Mouse (Mus musculus): ENCODE results near the gene Wdr34. TPM values are rescaled to one million over a fixed set of nuclear protein-coding genes. Genes with fewer than 3 reads are reported as not detected.

The Wdr34 gene
- 10 to 100 TPM; 37.3 to 37.4 TPM for total RNA-seq (2021)
- long read RNA-seq, experiment 1, transcript Wdr34-201 (9 exons, 1,814 nt), result major isoform, 32 of 46 reads
- long read RNA-seq, experiment 1, partial matches to known transcripts, result 3 of 46 reads
- long read RNA-seq, experiment 1, other reads (novel, unspliced or antisense), result 11 of 46 reads
- long read RNA-seq, experiment 2, transcript Wdr34-201 (9 exons, 1,814 nt), result major isoform, 44 of 53 reads
- long read RNA-seq, experiment 2, partial matches to known transcripts, result 0 of 53 reads
- long read RNA-seq, experiment 2, other reads (novel, unspliced or antisense), result 9 of 53 reads

DNA sequence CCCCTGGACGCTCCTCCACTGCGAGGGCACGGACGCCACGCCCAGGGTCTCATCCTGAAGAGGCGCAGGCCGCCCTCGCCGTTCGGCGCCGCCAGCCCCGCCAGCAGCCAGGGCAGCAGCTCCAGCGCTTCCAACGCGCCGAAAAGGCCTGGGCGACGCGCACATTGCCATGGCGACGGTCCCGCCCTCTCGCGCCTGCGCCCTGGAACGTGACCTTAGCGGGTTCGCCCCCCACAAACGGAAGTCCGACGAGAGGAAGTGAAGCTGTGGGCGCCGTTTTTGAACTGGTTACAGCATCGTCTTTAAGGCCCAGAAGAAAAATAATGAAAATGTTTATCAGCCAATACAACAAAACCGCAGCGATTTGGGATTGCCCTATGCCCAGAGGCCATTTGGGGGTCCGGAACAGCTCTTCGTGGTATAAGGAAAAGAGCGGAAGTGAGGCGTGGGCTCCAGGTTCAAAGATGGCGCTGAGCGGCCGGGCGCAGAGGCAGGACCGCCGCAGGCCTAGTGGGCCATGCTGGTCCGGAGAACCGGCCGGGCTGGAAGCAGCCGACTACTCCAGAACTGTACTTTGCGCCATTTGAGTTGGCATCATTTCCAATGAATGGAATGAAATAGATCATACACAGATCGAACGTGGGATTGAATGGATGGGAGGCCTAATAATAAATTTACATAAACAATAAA lies at the start of gene Wdr34:
TSS of gene Wdr34 (minus strand) at position 183 of the 690 bp plus-strand sequence.
- peak within 1 kb of the TSS; percentile 77 for H3K4me3 ChIP-seq
- peak; percentile 96 to 99 for DNase-seq (ENCODE audit: low spot score in 2 of 2)
- TF ChIP-seq CTCF (conservative IDR thresholded peaks at IDR 0.05), result no peak
- peak within 1 kb of the TSS; percentile 100 for H3K27ac ChIP-seq

DNA sequence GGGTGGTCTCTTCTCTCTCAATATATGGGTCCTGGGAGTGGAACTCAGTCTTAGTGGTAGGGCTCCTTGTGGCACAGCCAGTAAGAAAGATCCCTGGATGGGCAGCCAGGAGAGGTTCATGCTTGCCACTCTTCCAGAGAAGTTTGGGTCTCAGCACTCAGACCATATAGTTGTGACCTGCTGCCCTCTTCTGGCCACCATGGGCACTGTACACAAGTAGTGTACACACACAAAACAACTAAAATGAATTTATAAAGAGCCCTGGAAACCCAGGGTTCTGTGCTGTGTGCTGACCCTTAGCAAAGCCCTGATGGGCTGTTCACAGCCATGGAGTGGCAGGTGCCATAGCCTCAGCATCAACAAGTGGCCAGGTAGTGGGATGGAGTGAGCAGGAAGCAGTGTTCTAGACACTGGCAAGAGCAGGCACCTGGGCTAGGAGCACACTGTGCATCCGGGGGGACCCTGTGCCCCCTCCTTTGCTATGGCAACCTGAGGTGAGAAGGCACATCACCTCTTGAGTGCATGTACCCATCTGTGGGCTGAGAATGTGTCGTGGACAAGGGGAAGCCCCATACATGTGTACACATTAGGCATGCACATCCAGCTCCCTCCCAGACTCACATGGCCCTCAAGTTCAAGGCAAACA lies 47.3 kb upstream of the Wdr34 start:
- Histone ChIP-seq H3K27ac (no peak overlapping the region), H3K4me3 (no peak overlapping the region)
- TF ChIP-seq CTCF (conservative IDR thresholded peaks at IDR 0.05), result peak; percentile 77
- no peak for DNase-seq (ENCODE audit: low spot score in 2 of 2)

DNA sequence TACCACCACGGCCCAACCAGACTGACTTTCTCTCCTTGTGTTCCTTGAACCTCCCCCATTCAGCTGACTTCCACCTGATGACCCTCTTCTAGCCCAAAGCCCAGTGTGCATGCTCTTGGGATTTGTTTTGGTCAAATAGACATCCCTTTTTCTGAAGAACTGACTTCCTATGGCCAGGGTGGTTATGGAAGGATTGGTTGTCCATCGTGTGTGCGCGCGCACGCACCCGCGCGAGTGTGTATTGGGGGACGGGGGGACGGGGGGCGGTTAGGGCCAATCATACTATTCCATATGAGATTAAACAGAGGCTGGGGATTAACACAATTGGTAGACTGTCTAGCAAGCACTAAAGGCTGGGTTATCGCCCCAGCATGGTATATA lies 45.5 kb upstream of the Wdr34 start:
- TF ChIP-seq CTCF (conservative IDR thresholded peaks at IDR 0.05), result no peak
- Histone ChIP-seq H3K4me3 (peak overlapping the region; percentile 84), H3K27ac (peak overlapping the region; percentile 86)
- no peak for DNase-seq (ENCODE audit: low spot score in 2 of 2)

DNA sequence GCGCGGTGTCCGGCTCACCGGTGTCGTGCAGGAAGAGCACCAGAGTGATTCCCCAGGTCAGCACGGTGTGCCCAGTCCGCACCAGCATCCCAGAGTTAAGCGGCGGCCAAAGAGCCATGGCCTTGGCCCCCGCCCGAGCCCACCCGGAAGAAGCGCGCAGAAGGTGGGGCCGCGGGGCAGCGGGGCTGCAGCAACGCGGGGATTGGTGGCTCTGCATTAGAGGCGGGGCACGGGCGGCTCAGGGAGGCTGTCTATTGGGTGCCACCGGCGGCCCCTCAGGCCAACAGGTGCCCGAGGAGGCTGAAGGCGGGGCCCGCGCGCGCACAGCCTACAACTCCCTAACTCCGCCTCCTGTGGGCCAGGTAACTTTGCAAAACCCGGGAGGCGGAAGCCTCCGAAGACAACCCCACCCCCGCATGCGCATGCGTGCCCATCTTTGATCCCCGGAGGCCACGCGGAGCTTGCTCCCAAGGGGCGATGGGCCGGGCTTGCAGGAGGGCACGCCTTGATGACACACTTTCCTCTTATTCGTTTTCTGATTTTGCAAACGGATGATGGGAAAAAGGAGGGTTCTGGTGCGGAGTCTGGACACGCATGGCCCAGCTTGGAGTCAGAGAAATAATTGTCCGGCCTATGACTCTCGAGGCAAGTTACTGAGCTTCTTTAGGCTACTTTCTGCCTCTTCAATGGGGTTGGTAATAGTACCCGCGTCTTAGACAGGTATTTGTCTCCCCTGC lies 45.0 kb upstream of the Wdr34 start, which contains the start of gene Zdhhc12:
TSS of gene Zdhhc12 (minus strand) at position 178 of the 737 bp plus-strand sequence.
- peak; percentile 89 to 95 for DNase-seq (ENCODE audit: low spot score in 2 of 2)
- no peak; the same call in 1 of the 2 replicates for TF ChIP-seq CTCF (conservative IDR thresholded peaks at IDR 0.05)
- H3K4me3 ChIP-seq, result peak within 1 kb of the TSS; percentile 84
- peak within 1 kb of the TSS; percentile 86 for H3K27ac ChIP-seq

DNA sequence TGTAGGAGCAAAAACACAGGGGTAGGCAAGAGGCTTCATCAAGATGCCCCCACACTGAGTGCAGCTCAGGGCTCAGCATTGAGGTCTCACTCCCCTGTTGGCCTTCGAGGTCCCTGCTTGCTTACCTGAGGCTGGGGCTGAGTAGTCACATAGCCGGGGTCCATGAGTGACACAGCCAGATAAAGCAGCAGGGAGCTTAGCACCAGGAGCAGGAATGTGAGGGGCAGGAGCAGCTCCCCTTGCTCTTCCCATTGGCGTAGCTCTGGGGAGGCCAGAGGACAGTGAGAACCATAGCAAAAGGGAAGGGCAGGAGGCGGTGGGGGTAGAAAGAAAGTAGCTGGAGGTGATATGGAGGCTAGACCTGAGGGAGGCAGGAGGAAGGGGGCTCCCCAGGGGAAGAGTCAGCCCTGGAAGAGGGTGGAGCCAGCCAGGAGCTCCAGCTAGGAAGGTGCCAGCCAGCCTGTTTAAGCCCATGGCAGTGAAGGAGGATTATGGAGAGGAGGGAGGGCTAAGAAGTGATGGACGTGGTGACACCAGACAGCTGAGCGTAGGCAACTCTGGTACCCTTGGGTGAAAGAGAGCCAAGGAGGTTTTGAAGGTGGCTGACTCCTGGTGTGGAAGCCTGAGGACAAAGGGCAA lies 43.7 kb upstream of the Wdr34 start:
- TF ChIP-seq CTCF (conservative IDR thresholded peaks at IDR 0.05), result no peak
- DNase-seq (ENCODE audit: low spot score in 2 of 2), result no peak
- H3K27ac ChIP-seq, result no peak overlapping the region
- H3K4me3 ChIP-seq, result no peak overlapping the region; the same call in 1 of the 2 replicates

DNA sequence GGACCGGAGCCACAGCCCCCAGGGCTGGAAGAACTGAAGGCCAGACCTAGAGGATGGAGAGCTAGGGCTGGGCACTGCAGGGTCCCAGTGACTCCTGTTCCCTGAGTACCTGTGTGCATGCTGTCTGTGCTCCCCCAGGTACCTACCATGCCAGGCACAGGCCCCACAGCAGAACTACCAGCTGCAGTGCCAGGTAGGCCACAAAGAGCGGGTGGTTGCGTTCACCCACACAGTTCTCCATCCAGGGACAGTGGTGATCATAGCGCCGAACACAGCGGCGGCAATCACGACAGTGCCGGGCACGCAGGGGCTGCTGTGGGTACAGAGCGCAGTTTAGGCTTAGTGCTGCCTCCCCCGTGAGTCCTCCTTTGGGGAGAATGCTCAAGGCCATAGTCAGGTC lies 42.8 kb upstream of the Wdr34 start:
- TF ChIP-seq CTCF (conservative IDR thresholded peaks at IDR 0.05), result no peak
- no peak overlapping the region for H3K27ac ChIP-seq
- no peak overlapping the region for H3K4me3 ChIP-seq
- no peak for DNase-seq (ENCODE audit: low spot score in 2 of 2)

DNA sequence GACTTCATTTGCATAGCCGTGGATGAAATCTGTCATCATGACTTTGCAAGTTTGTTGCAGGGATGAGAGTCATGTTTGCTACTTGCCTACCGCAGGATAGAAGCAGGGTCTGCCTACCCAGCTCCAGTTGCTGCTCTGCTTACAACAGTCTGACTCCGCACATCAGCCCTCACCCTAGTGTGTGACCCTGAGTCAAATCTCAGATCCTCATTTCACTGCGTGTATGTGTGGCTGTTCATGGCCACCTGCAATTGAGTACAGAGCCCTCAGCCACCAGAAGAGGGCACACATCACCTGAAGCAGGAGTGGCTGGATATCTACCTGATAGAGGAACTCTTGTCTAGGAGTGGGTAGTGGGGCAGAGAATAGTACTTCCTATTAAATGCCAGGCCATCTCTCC lies 38.6 kb upstream of the Wdr34 start:
- no peak overlapping the region for H3K4me3 ChIP-seq
- DNase-seq (ENCODE audit: low spot score in 2 of 2), result no peak
- TF ChIP-seq CTCF (conservative IDR thresholded peaks at IDR 0.05), result peak; percentile 38
- no peak overlapping the region for H3K27ac ChIP-seq

DNA sequence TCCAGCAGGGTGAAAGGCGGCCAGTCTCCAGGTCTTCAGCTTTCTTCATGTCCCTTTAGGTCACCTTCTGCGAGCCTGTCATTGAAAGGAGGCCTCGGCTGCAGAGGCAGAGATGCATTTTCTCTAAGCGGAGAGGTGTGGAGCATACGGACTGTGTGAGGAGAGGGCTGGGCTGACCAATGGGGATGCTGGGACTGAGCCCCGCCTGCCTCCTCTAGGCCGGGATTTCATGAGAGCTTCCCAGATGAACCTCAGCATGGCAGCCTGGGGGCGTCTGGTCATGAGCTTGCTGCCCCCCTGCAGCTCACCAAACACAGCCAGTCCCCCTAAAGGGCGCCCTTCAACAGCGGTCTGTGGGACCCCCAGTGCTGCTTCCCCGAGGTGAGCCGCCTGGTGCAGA lies 36.0 kb upstream of the Wdr34 start:
- no peak for TF ChIP-seq CTCF (conservative IDR thresholded peaks at IDR 0.05)
- H3K4me3 ChIP-seq, result no peak overlapping the region
- H3K27ac ChIP-seq, result no peak overlapping the region
- DNase-seq (ENCODE audit: low spot score in 2 of 2), result no peak

DNA sequence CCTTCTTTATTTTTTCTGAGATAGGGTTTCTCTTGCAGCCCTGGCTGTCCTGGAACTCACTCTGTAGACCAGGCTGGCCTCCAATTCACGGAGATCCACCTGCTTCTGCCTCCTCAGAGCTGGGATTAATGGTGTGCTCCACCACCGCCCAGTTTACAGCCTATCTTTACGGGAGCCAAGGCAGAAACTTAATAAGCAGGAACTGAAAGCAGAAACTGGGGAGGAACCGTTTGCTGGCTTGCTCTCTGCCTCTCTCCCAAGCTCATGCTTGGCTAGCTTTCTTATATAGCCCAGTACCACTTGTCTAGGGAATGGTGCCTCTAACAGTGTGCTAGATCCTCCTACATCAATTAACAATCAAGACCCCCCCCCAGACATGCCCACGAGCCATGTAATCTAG lies 35.4 kb upstream of the Wdr34 start:
- no peak for DNase-seq (ENCODE audit: low spot score in 2 of 2)
- Histone ChIP-seq H3K4me3 (no peak overlapping the region), H3K27ac (no peak overlapping the region)
- TF ChIP-seq CTCF (conservative IDR thresholded peaks at IDR 0.05), result no peak

DNA sequence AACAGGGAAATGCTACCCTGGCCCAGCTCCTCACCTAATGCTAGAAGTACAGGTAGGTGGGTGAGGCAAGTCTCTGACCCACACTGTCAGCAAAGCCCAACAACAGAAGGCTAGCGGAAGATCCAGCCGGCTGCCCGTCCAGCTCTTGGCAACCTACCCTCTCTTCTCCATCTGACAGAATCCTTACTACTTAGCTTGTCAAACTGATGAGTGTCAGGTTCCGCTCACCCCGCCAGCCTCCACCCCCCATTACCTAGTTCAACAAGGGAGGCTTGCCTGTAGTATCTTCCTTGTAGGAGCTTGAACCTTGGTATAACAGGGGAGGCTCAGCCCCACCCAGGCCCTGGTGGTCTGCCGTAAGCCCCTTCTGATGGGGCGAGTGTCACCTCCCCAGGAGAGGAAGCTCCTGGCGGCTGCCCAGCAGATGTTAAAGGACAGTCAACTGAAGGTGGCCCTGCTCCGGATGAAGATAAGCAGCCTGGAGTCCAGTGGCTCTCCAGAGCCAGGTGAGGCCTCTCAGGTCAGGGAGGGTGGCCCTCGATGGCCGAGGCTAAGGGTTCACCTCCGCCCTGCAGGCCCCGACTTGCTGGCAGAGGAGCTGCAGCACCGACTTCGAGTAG lies 31.6 kb upstream of the Wdr34 start:
- Histone ChIP-seq H3K27ac (no peak overlapping the region), H3K4me3 (no peak overlapping the region)
- DNase-seq (ENCODE audit: low spot score in 2 of 2), result no peak
- no peak for TF ChIP-seq CTCF (conservative IDR thresholded peaks at IDR 0.05)

DNA sequence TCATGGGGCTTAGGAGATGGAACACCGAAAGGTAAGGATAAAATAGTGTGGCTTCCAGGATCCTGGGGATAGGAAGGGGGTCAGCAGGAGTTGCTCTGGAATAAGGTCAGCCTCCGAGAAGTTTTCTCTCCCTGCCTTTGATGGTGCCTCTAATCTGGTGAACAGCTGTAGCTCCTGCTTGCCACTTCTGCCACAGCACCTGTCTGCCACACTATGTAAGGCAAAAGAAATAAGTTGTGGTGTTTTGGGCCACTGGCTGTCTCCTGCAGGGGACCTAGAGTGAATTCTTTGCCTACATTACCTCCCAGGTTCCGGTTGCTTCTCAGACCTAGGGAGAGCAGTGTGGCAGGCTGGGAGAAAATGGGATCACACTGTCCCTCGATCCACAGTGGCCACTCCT lies 30.1 kb upstream of the Wdr34 start:
- Histone ChIP-seq H3K27ac (peak overlapping the region; percentile 14; the same call in 1 of the 2 replicates), H3K4me3 (no peak overlapping the region)
- no peak for DNase-seq (ENCODE audit: low spot score in 2 of 2)
- TF ChIP-seq CTCF (conservative IDR thresholded peaks at IDR 0.05), result no peak

DNA sequence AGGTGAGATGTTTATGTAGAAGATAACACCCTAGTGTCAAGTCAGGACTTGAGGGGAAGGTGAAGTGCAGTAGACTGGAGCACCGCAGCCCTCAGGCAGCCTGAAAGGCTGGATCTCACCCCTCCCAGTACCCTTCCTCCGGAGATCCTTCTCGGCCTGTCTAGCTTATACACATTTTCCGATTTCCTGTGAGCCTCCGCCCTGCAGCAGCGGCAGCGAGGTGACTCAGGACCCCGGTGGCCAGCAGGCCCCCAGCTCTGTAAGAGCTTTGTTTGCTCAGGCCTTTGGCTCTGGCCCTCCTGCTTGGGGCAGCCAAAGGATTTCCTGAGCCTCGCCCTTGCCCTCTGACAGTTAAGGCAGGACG lies 29.6 kb upstream of the Wdr34 start:
- Histone ChIP-seq H3K4me3 (no peak overlapping the region), H3K27ac (peak overlapping the region; percentile 51; the same call in 1 of the 2 replicates)
- no peak for TF ChIP-seq CTCF (conservative IDR thresholded peaks at IDR 0.05)

More for the DNA sequence above, 29.6 kb upstream of the Wdr34 start:
- no peak for DNase-seq (ENCODE audit: low spot score in 2 of 2)

All from layer of hippocampus, adult 2 months (tissue).